8 mouse cellular contexts compared by ENCODE assay signal in genomic region chr8:126852663-126853390, GRCm38 (mm10).
DNase-seq lines count a peak whose midpoint lies in the region; ATAC-seq and TF ChIP-seq lines count a peak whose summit lies in the region.

No protein-coding gene starts in this region.

- no peak overlapping the region for H3K9ac ChIP-seq in midbrain, embryonic 14.5 days (replicated peaks; ENCODE audit: low read length)
- H3K9ac ChIP-seq in midbrain, embryonic 11.5 days (ENCODE audit: low read length), result no peak overlapping the region
- H3K9ac ChIP-seq in intestine, embryonic 16.5 days (ENCODE audit: low read depth, low read length), result no peak overlapping the region

- no peaks in the 10 kb centered on the region for H3K27me3 ChIP-seq in midbrain, embryonic 14.5 days (ENCODE audit: control insufficient read depth, insufficient read depth, low read length)
- no peaks in the 10 kb centered on the region for H3K27me3 ChIP-seq in midbrain, embryonic 11.5 days (ENCODE audit: control insufficient read depth, insufficient read depth, low read length)
- H3K27me3 ChIP-seq in intestine, embryonic 16.5 days (replicated peaks; ENCODE audit: control insufficient read depth, insufficient read depth, low read length), result no peaks in the 10 kb centered on the region

- no peaks in the 10 kb centered on the region for H3K4me1 ChIP-seq in midbrain, embryonic 14.5 days (ENCODE audit: control insufficient read depth, insufficient read depth, low read length)
- peaks cover 3% of the 10 kb centered on the region; the same call in 1 of the 2 replicates for H3K4me1 ChIP-seq in midbrain, embryonic 11.5 days (ENCODE audit: control insufficient read depth, insufficient read depth, low read length)
- peaks cover 37% of the 10 kb centered on the region for H3K4me1 ChIP-seq in intestine, embryonic 16.5 days (ENCODE audit: control insufficient read depth, insufficient read depth, low read length)
- peaks cover 32% of the 10 kb centered on the region for H3K4me1 ChIP-seq in lung, adult 2 months (ENCODE audit: control insufficient read depth, insufficient read depth, low read length)

- H3K36me3 ChIP-seq in midbrain, embryonic 14.5 days (ENCODE audit: control insufficient read depth, insufficient read depth, low read length), result no peaks in the 10 kb centered on the region
- no peaks in the 10 kb centered on the region for H3K36me3 ChIP-seq in midbrain, embryonic 11.5 days (ENCODE audit: control insufficient read depth, insufficient read depth, low read length)
- no peaks in the 10 kb centered on the region for H3K36me3 ChIP-seq in intestine, embryonic 16.5 days (ENCODE audit: control insufficient read depth, insufficient read depth, low read length)

- intact Hi-C loops in left cerebral cortex, postnatal 14 days (cut with DNase I), result no loop called here

- H3K9me3 ChIP-seq in midbrain, embryonic 14.5 days (ENCODE audit: control insufficient read depth, low read length), result no peaks in the 10 kb centered on the region
- no peaks in the 10 kb centered on the region for H3K9me3 ChIP-seq in midbrain, embryonic 11.5 days (ENCODE audit: control insufficient read depth, low read length)
- no peaks in the 10 kb centered on the region for H3K9me3 ChIP-seq in intestine, embryonic 16.5 days (ENCODE audit: control insufficient read depth, low read length)

- 0 out of 2 replicates have a peak, but pooled peaks have one; percentile 11 for TF ChIP-seq POLR2A in lung, adult 2 months (IDR thresholded peaks at IDR 0.05; ENCODE audit: borderline replicate concordance, extremely low read depth, low read depth, low read length)

- H3K27ac ChIP-seq in midbrain, embryonic 14.5 days (replicated peaks; ENCODE audit: low read depth, low read length), result 0 out of 2 replicates have a peak overlapping the region, but pooled peaks have one; percentile 26
- no peak overlapping the region for H3K27ac ChIP-seq in midbrain, embryonic 11.5 days (ENCODE audit: low read depth, low read length)
- peak overlapping the region; percentile 69 for H3K27ac ChIP-seq in intestine, embryonic 16.5 days (ENCODE audit: low read length)

- no peak for DNase-seq in midbrain, embryonic 14.5 days
- DNase-seq in midbrain, embryonic 11.5 days (ENCODE audit: low spot score, missing footprints), result no peak
- DNase-seq in fibroblast of lung, adult 2 months (ENCODE audit: low read depth), result peak; percentile 90
- DNase-seq in lung, adult 2 months, result peak; percentile 46
- DNase-seq in left cerebral cortex, postnatal 14 days (ENCODE audit: low spot score in 2 of 2), result no peak
- DNase-seq in layer of hippocampus, postnatal 25 days (ENCODE audit: extremely low spot score in 1 of 2, low spot score in 1 of 2), result no peak
- no peak for DNase-seq in spleen, adult 12 weeks (ENCODE audit: low spot score)

- H3K4me3 ChIP-seq in midbrain, embryonic 14.5 days (replicated peaks; ENCODE audit: low read depth, low read length), result no peak overlapping the region
- H3K4me3 ChIP-seq in midbrain, embryonic 11.5 days (ENCODE audit: low read depth, low read length), result no peak overlapping the region
- no peak overlapping the region for H3K4me3 ChIP-seq in intestine, embryonic 16.5 days (ENCODE audit: low read length)
- no peak overlapping the region for H3K4me3 ChIP-seq in lung, adult 2 months (replicated peaks; ENCODE audit: extremely low read depth, low read depth, low read length)

- TF ChIP-seq CTCF in lung, adult 2 months (IDR thresholded peaks at IDR 0.05; ENCODE audit: insufficient read depth, low read length), result no peak

- H3K4me2 ChIP-seq in midbrain, embryonic 14.5 days (ENCODE audit: low read length), result no peak overlapping the region
- H3K4me2 ChIP-seq in midbrain, embryonic 11.5 days, result no peak overlapping the region
- no peak overlapping the region for H3K4me2 ChIP-seq in intestine, embryonic 16.5 days (ENCODE audit: low read depth, low read length)

- ATAC-seq in midbrain, embryonic 14.5 days (ENCODE audit: low FRiP score, low TSS enrichment), result no peak
- no peak for ATAC-seq in midbrain, embryonic 11.5 days (ENCODE audit: low FRiP score)
- no peak for ATAC-seq in intestine, embryonic 16.5 days

- 55% methylated on average over 10 of the region's 10 CpGs for WGBS in midbrain, embryonic 14.5 days
- whole genome bisulfite sequencing in midbrain, embryonic 11.5 days, result 53% methylated on average over 10 of the region's 10 CpGs
- WGBS in intestine, embryonic 16.5 days, result 57% methylated on average over 10 of the region's 10 CpGs
- 31% methylated on average over 10 of the region's 10 CpGs for WGBS in lung, adult 2 months

Comparison
In these comparisons a context has a peak if more than half of its experiments do, and no peak if none do; other contexts are left out.
1. DNase-seq: peak in fibroblast of lung, adult 2 months (single experiment) and lung, adult 2 months (single experiment); none in midbrain, embryonic 14.5 days (single experiment), midbrain, embryonic 11.5 days (single experiment), left cerebral cortex, postnatal 14 days (0 of 2), layer of hippocampus, postnatal 25 days (0 of 2) and spleen, adult 12 weeks (single experiment).